12 mouse cellular contexts compared by ENCODE assay signal in the genomic region with DNA sequence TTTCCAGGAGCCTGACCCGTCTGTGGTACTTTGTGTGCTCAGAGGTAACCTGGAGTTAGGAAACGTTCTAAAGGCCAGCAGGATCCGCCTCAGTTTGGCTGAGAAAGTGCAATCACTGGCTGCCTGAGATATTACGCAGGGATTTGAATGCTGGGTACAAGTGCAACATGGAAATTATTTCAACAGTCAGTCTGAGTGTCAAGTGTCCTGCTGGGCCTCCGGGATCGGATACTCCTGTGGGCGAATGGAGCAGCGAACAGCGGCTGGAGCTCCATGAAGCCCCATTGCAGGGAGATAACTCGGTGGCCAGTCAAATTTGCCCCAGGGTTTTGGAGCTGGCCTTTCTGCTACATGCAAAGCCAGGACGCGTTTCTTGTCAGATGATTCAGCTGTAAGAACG.
A peak's percentile ranks its signal among the peaks of the same experiment; 100 is the strongest.
DNase-seq lines count a peak whose midpoint lies in the region; ATAC-seq and TF ChIP-seq lines count a peak whose summit lies in the region.
"Had no signal": no experiment of that assay in that cellular context is flagged by ENCODE, and none has a peak within 500 bp of the region (broad histone marks: within the 10 kb centered on the region; RNA-seq: fewer than 3 reads in every experiment).

No protein-coding gene starts in this region.

- no peaks in the 10 kb centered on the region for H3K27me3 ChIP-seq in liver, adult 2 months (ENCODE audit: control insufficient read depth, insufficient read depth, low read length)
- H3K27me3 ChIP-seq in liver, embryonic 11.5 days (replicated peaks; ENCODE audit: control insufficient read depth, insufficient read depth, low read length) = no peaks in the 10 kb centered on the region
- H3K27me3 ChIP-seq: liver, embryonic 13.5 days had no signal

- DNase-seq in adrenal gland, adult 8-10 months = peak; percentile 14
- DNase-seq in adrenal gland, postnatal 25 days = no peak
- peak; percentile 98 for DNase-seq in liver, adult 2 months (ENCODE audit: extremely low read depth, low read depth, low spot score)
- DNase-seq in liver, embryonic 11.5 days (ENCODE audit: low spot score) = no peak
- DNase-seq in gastrocnemius, postnatal 14 days = peak; percentile 52
- DNase-seq in lung, postnatal 4 days = peak; percentile 19 to 41
- no peak for DNase-seq in MN1 (ENCODE audit: low spot score)
- no peak for DNase-seq in thymus, postnatal 0 days (ENCODE audit: low spot score)
- DNase-seq: liver, embryonic 13.5 days had no signal

- H3K4me2 ChIP-seq in liver, embryonic 11.5 days = no peak overlapping the region
- H3K4me2 ChIP-seq: hindbrain, embryonic 14.5 days; liver, embryonic 13.5 days had no signal

- peak overlapping the region; percentile 11 for H3K4me3 ChIP-seq in liver, adult 2 months (ENCODE audit: insufficient read depth, low read depth, low read length)
- no peak overlapping the region for H3K4me3 ChIP-seq in liver, embryonic 11.5 days (ENCODE audit: low read depth, low read length)
- H3K4me3 ChIP-seq: liver, embryonic 13.5 days; midbrain, embryonic 10.5 days had no signal

- H3K4me1 ChIP-seq in liver, adult 2 months (ENCODE audit: control insufficient read depth, insufficient read depth, low read length) = peaks cover 9% of the 10 kb centered on the region
- no peaks in the 10 kb centered on the region for H3K4me1 ChIP-seq in liver, embryonic 11.5 days (replicated peaks; ENCODE audit: control insufficient read depth, insufficient read depth, low read length)
- H3K4me1 ChIP-seq: liver, embryonic 13.5 days had no signal

- no peaks in the 10 kb centered on the region for H3K36me3 ChIP-seq in liver, adult 2 months (ENCODE audit: control insufficient read depth, insufficient read depth, low read length)
- no peaks in the 10 kb centered on the region for H3K36me3 ChIP-seq in liver, embryonic 11.5 days (ENCODE audit: control insufficient read depth, insufficient read depth, low read length)
- H3K36me3 ChIP-seq: G1E; liver, embryonic 13.5 days; midbrain, embryonic 10.5 days had no signal

- 26% methylated on average over 13 of the region's 13 CpGs for WGBS in liver, adult 2 months
- 84% methylated on average over 13 of the region's 13 CpGs for WGBS in liver, embryonic 11.5 days

- H3K9me3 ChIP-seq in liver, embryonic 11.5 days (ENCODE audit: control insufficient read depth, low read length) = no peaks in the 10 kb centered on the region
- H3K9me3 ChIP-seq: liver, embryonic 13.5 days; midbrain, embryonic 10.5 days had no signal

- H3K27ac ChIP-seq in liver, adult 2 months (replicated peaks; ENCODE audit: insufficient read depth, low read depth, low read length) = peak overlapping the region; percentile 98
- H3K27ac ChIP-seq in liver, embryonic 11.5 days (ENCODE audit: low read depth, low read length) = no peak overlapping the region
- H3K27ac ChIP-seq: hindbrain, embryonic 14.5 days; liver, embryonic 13.5 days; midbrain, embryonic 10.5 days had no signal

- H3K79me2 ChIP-seq in liver, adult 2 months (ENCODE audit: control insufficient read depth, insufficient read depth, low read length) = no peaks in the 10 kb centered on the region

- peak overlapping the region; percentile 72 for H3K9ac ChIP-seq in liver, adult 2 months (ENCODE audit: low read depth, low read length)
- H3K9ac ChIP-seq in liver, embryonic 11.5 days (ENCODE audit: low read depth, low read length) = no peak overlapping the region
- H3K9ac ChIP-seq: hindbrain, embryonic 14.5 days; liver, embryonic 13.5 days had no signal

- no peak for TF ChIP-seq POLR2A in liver, adult 2 months (IDR thresholded peaks at IDR 0.05; ENCODE audit: extremely low read depth, insufficient read depth, low read length)

- no peak for ATAC-seq in liver, embryonic 11.5 days (replicated peaks; ENCODE audit: low FRiP score)

- TF ChIP-seq CTCF in liver, adult 2 months (IDR thresholded peaks at IDR 0.05; ENCODE audit: low read depth, low read length) = no peak

- intact Hi-C loops in gastrocnemius, postnatal 14 days (cut with DNase I; ENCODE audit: low total_unique reads) = no loop called here

Comparison
In these comparisons a context has a peak if more than half of its experiments do, and no peak if none do; other contexts are left out.
1. DNase-seq: peak in adrenal gland, adult 8-10 months (single experiment), liver, adult 2 months (single experiment), gastrocnemius, postnatal 14 days (single experiment) and lung, postnatal 4 days (2 of 2); none in adrenal gland, postnatal 25 days (single experiment), liver, embryonic 11.5 days (single experiment), MN1 (single experiment) and thymus, postnatal 0 days (single experiment).